Mouse (Mus musculus) neutrophil, adult 5-6 weeks (primary cell): ENCODE measurements around the gene Zkscan17. TPM values are rescaled to one million over a fixed set of nuclear protein-coding genes. Genes with fewer than 3 reads are reported as not detected.

Experiments
- ATAC-seq: fragments of 151-379, 151-347 bp; 2 replicates; pipeline ENCODE4 v1.8.0; 2017; ENCODE audit warnings: mild to moderate bottlenecking, moderate TSS enrichment; ENCODE audit not compliant: insufficient number of reproducible peaks, poor library complexity, low FRiP score, severe bottlenecking; ENCODE audit errors: extremely low read depth
- total RNA-seq: library from RNA; stranded (forward); fragments of 200-1000 nt; gene quantifications from 2 replicates; pipeline ENCODE4 v1.2.3, GENCODE M21; 2017

Zkscan17 gene
- total RNA-seq, 1 experiment from 2014 or later = 9.2 TPM

- ATAC-seq = no peak
These were observed 49.3 kb downstream of the Zkscan17 start for GRCm38 (mm10) chr11:59477240-59477639.

- peak; percentile 81 for ATAC-seq
These were observed 54.2 kb downstream of the Zkscan17 start, which contains the start of gene Zfp867 for GRCm38 (mm10) chr11:59472326-59472677. Gene Zfp867, minus strand, starts transcription at chr11:59472474.

DNA sequence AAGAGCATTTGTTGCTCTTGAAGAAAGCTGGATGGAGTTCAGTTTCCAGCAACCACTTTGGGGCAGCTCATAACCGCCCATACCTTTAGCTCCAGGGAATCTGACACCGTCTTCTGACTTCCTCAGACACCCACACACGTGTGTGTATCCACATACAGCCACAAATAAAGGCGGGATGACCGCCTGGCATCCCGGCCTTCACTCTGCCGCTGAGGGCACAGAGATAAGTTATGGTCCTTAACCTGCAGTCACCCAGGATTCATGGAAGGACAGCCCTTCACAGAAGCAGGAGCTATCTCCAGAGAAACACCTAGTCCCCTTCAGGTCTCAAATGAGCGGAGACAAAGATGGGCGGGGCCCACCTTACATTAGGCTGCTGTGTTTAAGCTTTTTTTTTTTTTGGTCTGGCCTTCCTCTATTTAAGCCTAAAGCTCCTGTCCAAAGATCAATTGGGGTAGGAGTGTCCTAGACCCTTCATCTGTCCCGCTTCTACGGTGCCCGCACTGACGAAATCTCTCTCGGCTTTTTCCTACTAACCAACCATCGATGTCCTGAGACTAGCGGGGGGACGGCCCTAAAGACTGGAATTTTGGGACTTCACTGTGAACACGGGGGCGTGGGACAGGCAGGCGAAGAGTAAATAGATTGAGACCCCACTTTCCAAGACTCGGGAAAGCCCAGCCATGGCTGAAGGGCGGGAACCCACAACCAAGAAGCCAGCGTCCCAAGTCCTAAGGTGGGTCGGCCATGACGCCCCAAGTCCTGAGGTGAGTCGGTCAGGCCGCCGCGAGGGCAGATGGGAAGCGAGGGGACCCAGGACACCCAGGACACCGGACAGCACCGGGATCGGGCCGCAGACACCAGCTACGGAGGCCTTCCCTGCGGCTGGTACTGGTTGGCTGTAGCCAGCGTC lies 54.9 kb downstream of the Zkscan17 start:
- no peak; the same call in 1 of the 2 replicates for ATAC-seq

- ATAC-seq = no peak
These were observed 66.1 kb downstream of the Zkscan17 start for GRCm38 (mm10) chr11:59460459-59460858.

DNA sequence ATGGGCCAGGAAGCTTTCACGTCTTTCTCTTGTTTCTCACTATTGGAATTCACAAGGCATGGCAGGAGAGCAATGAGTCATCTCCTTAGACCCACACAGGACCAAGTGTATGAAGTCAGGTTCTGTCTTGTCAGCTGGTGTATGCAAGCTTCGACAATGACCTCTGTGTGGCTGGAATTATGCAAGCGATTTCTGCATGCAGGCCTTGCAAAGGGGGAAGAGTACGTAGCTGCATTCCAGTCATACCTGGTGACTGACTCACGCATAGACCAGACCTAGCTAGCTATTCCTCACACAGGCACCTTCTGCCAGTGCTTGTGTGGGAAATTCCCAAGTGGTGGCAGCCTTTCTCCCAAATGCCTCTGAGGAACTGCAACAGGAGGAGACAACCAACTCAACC lies 67.6 kb downstream of the Zkscan17 start:
- ATAC-seq = no peak

DNA sequence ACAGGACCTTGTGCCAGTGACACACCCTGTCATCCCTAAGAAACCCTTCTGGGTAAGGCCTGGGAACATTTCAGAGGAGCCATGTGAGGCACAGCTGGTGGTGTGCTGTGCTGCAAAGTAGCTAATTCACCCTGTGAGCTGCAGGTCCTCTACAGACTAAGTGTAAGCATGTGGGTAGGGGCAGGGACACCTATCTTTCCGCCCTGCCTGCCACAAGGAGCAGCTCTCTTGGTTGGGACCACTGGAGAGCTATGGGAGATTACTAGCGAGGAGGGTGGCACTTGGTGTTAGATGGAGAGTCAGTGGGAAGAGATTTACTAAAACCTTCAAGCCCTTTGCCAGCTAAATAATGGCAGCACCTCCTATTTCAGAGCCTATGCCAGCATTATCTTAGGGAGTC lies 69.7 kb downstream of the Zkscan17 start:
- ATAC-seq = no peak

DNA sequence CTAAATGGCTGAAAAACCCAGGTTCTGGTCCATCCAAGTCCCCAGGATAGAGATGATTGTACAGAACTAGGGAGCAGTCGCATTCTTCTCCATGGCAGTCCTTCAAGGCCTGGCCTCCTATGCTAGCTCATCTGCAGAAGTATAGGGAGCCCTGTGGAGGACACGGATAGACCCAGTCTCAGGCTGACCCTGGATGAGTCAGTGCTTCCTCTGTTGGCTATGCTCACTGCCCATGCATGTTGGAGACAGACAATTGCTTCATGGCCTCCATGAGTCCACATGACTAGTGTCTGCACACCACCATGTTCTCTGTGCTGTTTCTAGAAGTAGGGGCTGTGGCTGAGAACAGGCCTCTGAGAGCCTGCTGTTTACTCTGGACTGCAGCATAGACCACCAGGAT lies 70.2 kb downstream of the Zkscan17 start:
- ATAC-seq = no peak

- no peak for ATAC-seq
These were observed 75.5 kb downstream of the Zkscan17 start, which contains the start of gene Snap47 for GRCm38 (mm10) chr11:59451086-59451485. Gene Snap47, minus strand, starts transcription at chr11:59451186.

GRCm38 (mm10) chr11:59450230-59450771 lies 76.2 kb downstream of the Zkscan17 start:
- ATAC-seq = peak; percentile 34; the same call in 1 of the 2 replicates

DNA sequence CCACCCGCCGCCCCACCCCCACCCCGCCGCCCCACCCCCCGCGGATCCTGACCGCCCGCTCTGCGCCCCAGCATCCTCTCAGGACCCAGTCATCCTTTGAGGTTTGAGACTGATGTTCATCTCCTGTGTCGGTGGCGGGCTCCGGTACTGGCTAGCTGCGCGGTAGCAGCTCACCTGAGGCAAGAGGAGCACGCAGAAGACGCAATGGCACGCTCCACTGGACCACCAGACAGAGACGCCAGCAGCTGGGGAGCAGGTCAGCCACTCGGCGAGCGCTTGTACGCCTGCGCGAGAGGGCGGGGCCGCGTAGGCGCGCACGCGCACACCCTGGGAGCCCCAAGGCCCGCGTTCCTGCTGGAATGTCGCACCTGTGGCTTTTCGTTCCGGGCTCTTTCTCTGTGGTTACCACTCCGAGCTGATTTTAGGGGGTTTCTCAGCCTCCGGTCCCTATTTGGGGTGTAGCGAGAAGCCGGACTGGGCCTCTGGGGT lies 76.8 kb downstream of the Zkscan17 start, which contains the start of gene Jmjd4:
Jmjd4 (plus strand) TSS at position 305 of the 489 bp plus-strand sequence.
- ATAC-seq = peak; percentile 72

- ATAC-seq = no peak
These were observed 83.4 kb downstream of the Zkscan17 start for GRCm38 (mm10) chr11:59443102-59443501.

DNA sequence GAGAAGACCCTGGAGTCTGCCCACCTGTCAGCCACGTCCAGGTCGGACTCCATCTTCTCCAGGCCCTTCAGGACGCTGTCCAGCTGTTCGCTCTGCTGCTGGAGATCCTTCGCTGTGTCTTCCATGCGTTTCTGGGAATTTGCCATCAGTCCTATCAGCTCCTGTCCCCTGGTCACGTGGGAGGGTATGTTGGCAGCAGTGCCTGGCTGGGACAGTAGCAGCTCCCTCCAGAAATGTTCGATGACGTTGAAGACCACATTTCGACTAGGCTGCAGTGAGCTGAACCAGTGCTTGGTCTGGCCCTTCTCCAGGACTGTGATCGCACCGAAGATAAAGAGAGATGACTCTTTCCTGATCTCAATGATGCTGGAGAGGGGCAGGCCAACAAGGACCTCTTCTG lies 88.6 kb downstream of the Zkscan17 start:
- no peak for ATAC-seq

Other genes with a start within 250 kb of the Zkscan17 start
- gene Wnt3a, start 236.0 kb downstream of the Zkscan17 start, total RNA-seq = not detected in 2 replicates
- gene Wnt9a, start 219.8 kb downstream of the Zkscan17 start, total RNA-seq = not detected in 2 replicates
- gene Prss38, start 151.1 kb downstream of the Zkscan17 start, total RNA-seq = not detected in 2 replicates
- 10.4 and 11.2 TPM in 2 replicates for gene Jmjd4, start 76.7 kb downstream of the Zkscan17 start, total RNA-seq
- gene Snap47, start 75.6 kb downstream of the Zkscan17 start, total RNA-seq = 6.3 and 6.9 TPM in 2 replicates
- gene Zfp867, start 54.3 kb downstream of the Zkscan17 start, total RNA-seq = 2.7 and 4.4 TPM in 2 replicates
- gene Nlrp3, start 14.8 kb upstream of the Zkscan17 start, total RNA-seq = 146 and 152 TPM in 2 replicates
- gene Olfr222, start 49.5 kb upstream of the Zkscan17 start, total RNA-seq = not detected in 2 replicates
- gene Olfr223, start 66.5 kb upstream of the Zkscan17 start, total RNA-seq = not detected in 2 replicates
- 71.6 and 72.9 TPM in 2 replicates for gene Mprip, start 134.6 kb upstream of the Zkscan17 start, total RNA-seq